Mouse (Mus musculus) E14TG2a.4 (cell line): ENCODE measurements at regions not wholly inside any gene's neighbourhood (a gene's known extent, or its start where the extent isn't known, plus 50 kb on each side); places are given as distances from the start of the nearest gene placed in this dataset.

Source experiments
- CTCF ChIP-seq: conservative IDR thresholded peaks from 2 replicates; pipeline ENCODE4 v1.5.1; 2014; ENCODE audit warnings: low read length
- NANOG ChIP-seq: IDR thresholded peaks from 2 replicates; pipeline ENCODE4 v1.6.1; 2014; ENCODE audit warnings: borderline replicate concordance, low read length, mixed read lengths
- POU5F1 ChIP-seq: IDR thresholded peaks from 2 replicates; pipeline ENCODE4 v1.6.1; 2014; ENCODE audit warnings: low read length, borderline replicate concordance

DNA sequence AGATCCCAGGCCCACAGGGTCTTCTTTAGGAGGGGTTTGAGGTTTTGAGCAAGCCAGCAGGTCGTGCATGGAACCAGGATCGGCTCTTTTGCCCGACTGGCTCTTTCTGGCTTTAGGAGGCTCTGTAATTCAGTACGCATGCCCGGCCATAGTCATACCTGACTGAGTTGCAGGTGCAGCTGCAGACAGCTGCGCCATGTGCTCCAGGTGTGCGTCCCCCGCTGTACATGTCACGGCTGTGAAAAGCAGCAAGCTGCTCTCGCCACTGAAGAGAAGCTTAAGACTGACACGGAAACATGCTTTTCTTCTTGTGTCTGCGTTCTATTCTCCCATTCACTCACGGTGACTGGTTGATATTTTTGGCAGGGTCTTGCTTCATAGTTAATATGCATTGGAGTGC, 123.2 kb upstream of the Satb1 start:
- TF ChIP-seq CTCF = no peak
- TF ChIP-seq NANOG = no peak
- no peak for TF ChIP-seq POU5F1
